Mouse (Mus musculus): ENCODE results near the gene Ceacam16.

Ceacam16 gene

GRCm38 (mm10) chr7:19843561-19843960, 17.5 kb downstream of the Ceacam16 start:
- peak; percentile 74 for DNase-seq (ENCODE audit: low spot score)

GRCm38 (mm10) chr7:19842885-19843504, 18.1 kb downstream of the Ceacam16 start:
- no peak for DNase-seq (ENCODE audit: low spot score)

- peak; percentile 17 for DNase-seq (ENCODE audit: low spot score)
Measured at GRCm38 (mm10) chr7:19841686-19842413, 19.2 kb downstream of the Ceacam16 start.

- DNase-seq (ENCODE audit: low spot score): no peak
Measured at GRCm38 (mm10) chr7:19840936-19841335, 20.2 kb downstream of the Ceacam16 start.

GRCm38 (mm10) chr7:19840371-19840770, 20.7 kb downstream of the Ceacam16 start:
- no peak for DNase-seq (ENCODE audit: low spot score)

- DNase-seq (ENCODE audit: low spot score): no peak
Measured at GRCm38 (mm10) chr7:19836843-19837242, 24.3 kb downstream of the Ceacam16 start.

GRCm38 (mm10) chr7:19834055-19834454, 27.0 kb downstream of the Ceacam16 start:
- DNase-seq (ENCODE audit: low spot score): no peak

GRCm38 (mm10) chr7:19831837-19832236, 29.3 kb downstream of the Ceacam16 start:
- no peak for DNase-seq (ENCODE audit: low spot score)

GRCm38 (mm10) chr7:19830682-19831156, 30.4 kb downstream of the Ceacam16 start:
- no peak for DNase-seq (ENCODE audit: low spot score)

- no peak for DNase-seq (ENCODE audit: low spot score)
Measured at GRCm38 (mm10) chr7:19829694-19830093, 31.4 kb downstream of the Ceacam16 start.

- no peak for DNase-seq (ENCODE audit: low spot score)
Measured at GRCm38 (mm10) chr7:19826756-19827155, 34.3 kb downstream of the Ceacam16 start.

- DNase-seq (ENCODE audit: low spot score): peak; percentile 83
Measured at GRCm38 (mm10) chr7:19824182-19824973, 36.7 kb downstream of the Ceacam16 start.

- peak; percentile 19 for DNase-seq (ENCODE audit: low spot score)
Measured at GRCm38 (mm10) chr7:19823256-19824181, 37.6 kb downstream of the Ceacam16 start.

- peak; percentile 71 for DNase-seq (ENCODE audit: low spot score)
Measured at GRCm38 (mm10) chr7:19822604-19823058, 38.5 kb downstream of the Ceacam16 start, which contains the start of gene Bcl3. Bcl3 (minus strand) TSS chr7:19822770.

GRCm38 (mm10) chr7:19822193-19822592, 38.9 kb downstream of the Ceacam16 start:
- DNase-seq (ENCODE audit: low spot score): no peak

- DNase-seq (ENCODE audit: low spot score): no peak
Measured at GRCm38 (mm10) chr7:19821633-19822032, 39.5 kb downstream of the Ceacam16 start.

- DNase-seq (ENCODE audit: low spot score): no peak
Measured at GRCm38 (mm10) chr7:19820347-19821048, 40.6 kb downstream of the Ceacam16 start.

GRCm38 (mm10) chr7:19818875-19819274, 42.2 kb downstream of the Ceacam16 start:
- no peak for DNase-seq (ENCODE audit: low spot score)

GRCm38 (mm10) chr7:19818440-19818839, 42.7 kb downstream of the Ceacam16 start:
- no peak for DNase-seq (ENCODE audit: low spot score)

- DNase-seq (ENCODE audit: low spot score): peak; percentile 96
Measured at GRCm38 (mm10) chr7:19817382-19818105, 43.6 kb downstream of the Ceacam16 start.

Measured in T-cell, adult 2 months (primary cell).